Mouse (Mus musculus) layer of hippocampus, postnatal 14 days (tissue): Measurements from ENCODE around the gene Krtap5-3. TPM values are rescaled to one million over a fixed set of nuclear protein-coding genes. Genes with fewer than 3 reads are reported as not detected.

Source experiments
- total RNA-seq, 2 experiments: library from RNA; stranded (reverse); gene quantifications; 2 replicates each; pipeline ENCODE4 v1.2.3; 2021

Krtap5-3 gene
- total RNA-seq, 2 experiments from 2014 or later: not detected

Other genes starting within 250 kb of the Krtap5-3 start
- gene Mob2, start 140.3 kb upstream of the Krtap5-3 start, total RNA-seq: 10 to 100 TPM; 23.6 to 27.1 TPM
- gene Dusp8, start 105.5 kb upstream of the Krtap5-3 start, total RNA-seq: 100 to 1,000 TPM; 139 to 140 TPM
- gene Gm45618, start 80.6 kb upstream of the Krtap5-3 start, total RNA-seq: not detected
- gene Gm39115, start 65.3 kb upstream of the Krtap5-3 start, total RNA-seq: not detected
- gene Gm45337, start 56.8 kb upstream of the Krtap5-3 start, total RNA-seq: not detected
- not detected for gene Gm29735, start 44.3 kb upstream of the Krtap5-3 start, total RNA-seq
- not detected for gene Gm4553, start 35.6 kb upstream of the Krtap5-3 start, total RNA-seq
- gene Krtap5-2, start 25.4 kb upstream of the Krtap5-3 start, total RNA-seq: not detected
- gene Gm10153, start 11.0 kb upstream of the Krtap5-3 start, total RNA-seq: not detected
- gene Gm7579, start 10.5 kb downstream of the Krtap5-3 start, total RNA-seq: not detected
- not detected for gene Krtap5-5, start 28.6 kb downstream of the Krtap5-3 start, total RNA-seq
- gene Gm40460, start 39.7 kb downstream of the Krtap5-3 start, total RNA-seq: not detected
- gene Gm2431, start 57.0 kb downstream of the Krtap5-3 start, total RNA-seq: not detected
- not detected for gene Gm4559, start 73.0 kb downstream of the Krtap5-3 start, total RNA-seq
- not detected for gene Krtap5-1, start 95.8 kb downstream of the Krtap5-3 start, total RNA-seq
- not detected for gene Krtap5-4, start 102.2 kb downstream of the Krtap5-3 start, total RNA-seq
- 10 to 100 TPM; 30.0 to 31.3 TPM for gene Ifitm10, start 172.4 kb downstream of the Krtap5-3 start, total RNA-seq
- under 1 TPM in 1 of 2 experiments, not detected in 1; 0.71 TPM for gene Gm49369, start 181.3 kb downstream of the Krtap5-3 start, total RNA-seq
- gene Ctsd, start 186.7 kb downstream of the Krtap5-3 start, total RNA-seq: 100 to 1,000 TPM; 304 to 345 TPM
- not detected for gene Syt8, start 233.5 kb downstream of the Krtap5-3 start, total RNA-seq
- gene Tnni2, start 240.4 kb downstream of the Krtap5-3 start, total RNA-seq: under 1 TPM in 1 of 2 experiments, not detected in 1; 0.37 TPM